Mouse (Mus musculus): ENCODE measurements around the gene Lyrm7. TPM values are rescaled to one million over a fixed set of nuclear protein-coding genes. Genes with fewer than 3 reads are reported as not detected.
"Not testable (repeated sequence)": the region's sequence is repeated elsewhere in the genome, so short reads cannot be mapped to it uniquely, and the experiment has no call there.

Lyrm7 gene
- polyA plus RNA-seq, 1 experiment from 2014 or later: 9.7 TPM

DNA sequence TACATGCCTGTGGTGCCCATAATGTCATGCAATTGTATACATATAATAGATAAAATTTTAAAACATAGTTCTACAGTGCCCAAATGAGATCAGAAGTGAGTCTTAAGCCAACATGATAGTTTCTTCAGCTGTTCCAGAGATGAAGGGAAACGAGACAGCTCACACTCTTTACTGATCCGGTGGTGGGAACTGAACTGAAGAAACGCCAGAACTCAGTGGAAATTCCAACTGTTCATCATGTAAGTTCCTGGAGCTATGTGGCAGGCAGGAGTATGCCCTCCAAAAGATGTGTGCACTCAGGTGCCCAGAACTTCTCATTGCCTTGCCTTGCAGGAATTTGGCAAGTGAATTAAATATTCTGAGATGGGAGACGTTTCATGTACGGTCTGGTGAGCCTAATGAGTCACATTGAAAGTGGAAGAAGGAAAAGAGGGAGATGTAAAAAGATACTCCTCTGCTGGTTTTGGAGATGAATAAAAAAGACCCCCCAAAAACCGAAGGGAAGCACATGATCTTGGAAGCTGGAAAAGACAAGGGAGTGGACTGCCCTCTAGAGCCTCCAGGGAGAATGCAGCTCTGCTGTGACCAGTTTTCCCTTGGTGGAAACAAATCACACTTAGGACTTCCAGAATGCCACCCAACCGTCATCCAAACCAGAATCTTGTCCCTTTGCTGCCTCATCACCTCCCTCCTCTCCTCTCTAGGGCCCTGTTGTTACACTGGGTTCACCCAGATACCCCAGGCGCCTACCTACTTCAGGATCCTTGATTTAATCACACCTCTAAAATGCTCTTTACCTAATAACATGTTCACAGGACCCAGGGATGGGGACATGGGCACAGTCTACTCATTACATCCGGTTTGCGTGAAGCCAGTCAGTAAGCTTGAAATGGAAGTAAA lies 2.2 kb upstream of the Lyrm7 start:
- H3K4me2 ChIP-seq (replicated peaks; ENCODE audit: low read depth, low read length): no peak overlapping the region
- 47% methylated on average over 10 of the region's 10 CpGs for WGBS
- 0 out of 2 replicates have a peak, but pooled peaks cover 2% of the 10 kb centered on the region for H3K4me1 ChIP-seq (replicated peaks; ENCODE audit: control insufficient read depth, insufficient read depth, low read length)

DNA sequence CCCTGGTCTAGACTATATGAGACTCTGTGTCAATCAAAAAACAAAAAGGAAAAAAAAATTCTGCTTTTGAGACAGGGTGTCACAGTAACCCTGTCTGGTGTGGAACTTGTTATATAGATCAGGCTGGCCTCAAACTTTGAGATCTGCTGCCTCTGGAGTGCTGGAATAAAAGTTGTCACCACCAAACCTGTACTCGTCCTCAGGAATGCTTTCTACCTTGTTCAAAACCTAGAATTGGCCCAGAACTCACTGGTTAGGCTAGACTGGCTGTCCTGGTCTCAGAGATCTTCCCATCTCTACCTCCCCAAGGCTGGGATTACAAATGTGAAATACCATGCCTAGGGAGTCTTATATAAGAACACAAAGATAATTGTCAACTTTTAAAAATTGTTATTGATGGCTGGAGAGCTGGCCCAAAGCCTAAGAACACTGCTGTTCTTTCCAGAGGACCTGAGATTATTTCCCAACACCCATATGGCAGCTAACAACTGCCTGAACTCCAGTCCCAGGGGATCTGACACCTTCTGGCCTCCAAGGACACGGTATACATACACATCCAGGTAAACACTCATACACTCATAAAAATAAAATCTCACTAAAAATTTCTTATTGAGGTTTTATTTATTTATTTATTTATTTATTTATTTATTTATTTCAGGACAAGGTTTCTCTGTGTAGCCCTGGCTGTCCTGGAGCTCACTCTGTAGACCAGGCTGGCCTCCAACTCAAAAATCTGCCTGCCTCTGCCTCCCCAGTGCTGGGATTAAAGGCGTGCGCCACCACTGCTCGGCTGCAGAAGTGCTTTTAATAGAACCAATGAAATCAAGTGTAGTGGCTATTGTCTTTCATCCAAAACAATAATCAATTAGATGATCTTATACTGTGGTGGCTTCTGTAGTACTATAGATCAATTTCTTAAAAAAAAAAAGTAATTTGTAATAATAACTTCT lies 1.0 kb upstream of the Lyrm7 start:
- Histone ChIP-seq H3K36me3 (ENCODE audit: control insufficient read depth, insufficient read depth, low read length) (no peaks in the 10 kb centered on the region), H3K4me1 (replicated peaks; ENCODE audit: control insufficient read depth, insufficient read depth, low read length) (no peaks in the 10 kb centered on the region), H3K9me3 (ENCODE audit: control insufficient read depth, low read length) (no peaks in the 10 kb centered on the region), H3K4me3 (ENCODE audit: low read depth, low read length) (peak overlapping the region; percentile 53; the same call in 1 of the 2 replicates), H3K27ac (ENCODE audit: low read depth, low read length) (no peak overlapping the region), H3K27me3 (ENCODE audit: control insufficient read depth, insufficient read depth, low read length) (no peaks in the 10 kb centered on the region), H3K9ac (ENCODE audit: low read depth, low read length) (no peak overlapping the region), H3K4me2 (replicated peaks; ENCODE audit: low read depth, low read length) (0 out of 2 replicates have a peak overlapping the region, but pooled peaks have one; percentile 50)
- DNase-seq (ENCODE audit: low spot score) (no peak), ATAC-seq (ENCODE audit: low FRiP score) (no peak)
- WGBS: 89% methylated on average over 5 of the region's 5 CpGs

More for the DNA sequence above, 2.2 kb upstream of the Lyrm7 start:
- DNase-seq (ENCODE audit: low spot score): peak; percentile 68
- Histone ChIP-seq H3K27ac (ENCODE audit: low read depth, low read length) (no peak overlapping the region), H3K4me3 (ENCODE audit: low read depth, low read length) (no peak overlapping the region), H3K9ac (ENCODE audit: low read depth, low read length) (no peak overlapping the region), H3K27me3 (ENCODE audit: control insufficient read depth, insufficient read depth, low read length) (no peaks in the 10 kb centered on the region), H3K9me3 (ENCODE audit: control insufficient read depth, low read length) (no peaks in the 10 kb centered on the region), H3K36me3 (ENCODE audit: control insufficient read depth, insufficient read depth, low read length) (no peaks in the 10 kb centered on the region)
- ATAC-seq (ENCODE audit: low FRiP score): no peak

- H3K4me2 ChIP-seq (replicated peaks; ENCODE audit: low read depth, low read length): peak overlapping the region; percentile 72
- H3K27ac ChIP-seq (ENCODE audit: low read depth, low read length): no peak overlapping the region
- no peaks in the 10 kb centered on the region for H3K36me3 ChIP-seq (ENCODE audit: control insufficient read depth, insufficient read depth, low read length)
- H3K4me1 ChIP-seq (replicated peaks; ENCODE audit: control insufficient read depth, insufficient read depth, low read length): no peaks in the 10 kb centered on the region
- 29% methylated on average over 11 of the region's 11 CpGs for WGBS
- no peak for ATAC-seq (ENCODE audit: low FRiP score)
- peak overlapping the region; percentile 53 for H3K4me3 ChIP-seq (ENCODE audit: low read depth, low read length)
- no peaks in the 10 kb centered on the region for H3K9me3 ChIP-seq (ENCODE audit: control insufficient read depth, low read length)
- DNase-seq (ENCODE audit: low spot score): peak; percentile 42
- H3K9ac ChIP-seq (ENCODE audit: low read depth, low read length): peak overlapping the region; percentile 61; the same call in 1 of the 2 replicates
- H3K27me3 ChIP-seq (ENCODE audit: control insufficient read depth, insufficient read depth, low read length): no peaks in the 10 kb centered on the region
Measured at GRCm38 (mm10) chr11:54859322-54860165, 1.2 kb downstream of the Lyrm7 start.

- not testable (repeated sequence) for H3K4me1 ChIP-seq (replicated peaks; ENCODE audit: control insufficient read depth, insufficient read depth, low read length); ATAC-seq (ENCODE audit: low FRiP score); H3K27me3 ChIP-seq (ENCODE audit: control insufficient read depth, insufficient read depth, low read length); H3K9ac ChIP-seq (ENCODE audit: low read depth, low read length); H3K27ac ChIP-seq (ENCODE audit: low read depth, low read length); H3K9me3 ChIP-seq (ENCODE audit: control insufficient read depth, low read length); H3K36me3 ChIP-seq (ENCODE audit: control insufficient read depth, insufficient read depth, low read length); H3K4me3 ChIP-seq (ENCODE audit: low read depth, low read length); H3K4me2 ChIP-seq (replicated peaks; ENCODE audit: low read depth, low read length); DNase-seq (ENCODE audit: low spot score)
- 92% methylated on average over 11 of the region's 12 CpGs for WGBS
Measured at GRCm38 (mm10) chr11:54858880-54859279, 1.8 kb downstream of the Lyrm7 start.

DNA sequence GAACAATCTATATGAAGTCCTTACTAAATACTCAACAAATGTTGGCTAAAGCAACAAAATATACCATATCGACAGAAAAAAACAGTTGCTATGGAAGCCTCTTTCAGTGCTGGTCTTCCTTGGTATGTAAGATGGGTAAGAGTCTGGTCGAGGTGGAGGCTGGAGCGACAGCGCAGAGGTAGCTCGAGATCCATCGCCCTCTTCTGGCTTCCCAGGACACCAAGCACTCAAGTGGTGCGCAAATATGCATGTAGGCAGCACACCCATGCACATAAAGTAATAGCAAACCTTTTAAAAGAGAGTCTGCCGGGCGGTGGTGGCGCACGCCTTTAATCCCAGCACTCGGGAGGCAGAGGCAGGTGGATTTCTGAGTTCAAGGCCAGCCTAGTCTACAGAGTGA lies 9.1 kb downstream of the Lyrm7 start:
- H3K4me1 ChIP-seq (replicated peaks; ENCODE audit: control insufficient read depth, insufficient read depth, low read length): no peaks in the 10 kb centered on the region
- 91% methylated on average over 12 of the region's 12 CpGs for WGBS
- no peak overlapping the region for H3K27ac ChIP-seq (ENCODE audit: low read depth, low read length)
- DNase-seq (ENCODE audit: low spot score): no peak
- no peaks in the 10 kb centered on the region for H3K27me3 ChIP-seq (ENCODE audit: control insufficient read depth, insufficient read depth, low read length)
- no peak overlapping the region for H3K9ac ChIP-seq (ENCODE audit: low read depth, low read length)
- no peak overlapping the region for H3K4me3 ChIP-seq (ENCODE audit: low read depth, low read length)
- no peaks in the 10 kb centered on the region for H3K36me3 ChIP-seq (ENCODE audit: control insufficient read depth, insufficient read depth, low read length)
- no peaks in the 10 kb centered on the region for H3K9me3 ChIP-seq (ENCODE audit: control insufficient read depth, low read length)
- H3K4me2 ChIP-seq (replicated peaks; ENCODE audit: low read depth, low read length): no peak overlapping the region
- no peak for ATAC-seq (ENCODE audit: low FRiP score)

DNA sequence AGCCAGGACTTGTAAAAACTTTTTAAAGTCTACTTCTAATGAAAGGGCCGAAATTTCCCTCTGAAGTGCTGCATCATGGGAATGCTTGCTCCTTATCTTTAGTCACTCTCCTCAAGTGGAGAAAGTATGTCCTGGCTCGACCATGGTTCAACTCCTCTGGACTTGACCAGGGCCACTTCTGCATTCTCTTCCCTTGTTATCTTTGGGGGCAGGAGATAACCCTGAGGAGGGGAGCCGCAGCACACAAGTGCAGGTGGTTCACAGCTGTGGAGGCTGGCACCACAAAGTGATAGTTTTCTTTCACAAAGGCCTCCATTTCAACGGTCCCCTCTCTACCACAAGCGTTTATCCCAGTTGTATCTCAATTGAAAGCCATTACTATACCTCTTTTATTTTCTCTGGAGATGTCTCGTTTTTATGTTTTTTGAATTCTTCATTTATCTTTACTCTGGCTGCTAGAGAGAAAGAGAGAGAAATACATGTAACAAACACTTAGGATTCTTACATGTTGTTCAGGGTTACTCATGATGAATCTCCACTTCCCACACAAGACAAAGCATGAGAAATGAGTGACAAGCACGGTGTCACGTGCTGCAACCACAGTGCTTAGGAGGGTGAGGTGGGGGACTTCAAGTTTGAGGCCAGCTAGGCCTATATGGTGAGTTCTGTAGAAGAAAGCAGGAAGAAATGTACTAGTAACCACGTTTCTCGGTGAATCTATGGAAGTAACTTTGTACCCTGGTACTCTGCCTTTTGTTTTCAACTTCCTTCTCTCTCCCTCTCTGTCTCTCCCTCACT lies 10.6 kb downstream of the Lyrm7 start:
- Histone ChIP-seq H3K27ac (ENCODE audit: low read depth, low read length) (no peak overlapping the region), H3K27me3 (ENCODE audit: control insufficient read depth, insufficient read depth, low read length) (no peaks in the 10 kb centered on the region), H3K4me2 (replicated peaks; ENCODE audit: low read depth, low read length) (no peak overlapping the region), H3K9me3 (ENCODE audit: control insufficient read depth, low read length) (no peaks in the 10 kb centered on the region), H3K4me1 (replicated peaks; ENCODE audit: control insufficient read depth, insufficient read depth, low read length) (no peaks in the 10 kb centered on the region), H3K4me3 (ENCODE audit: low read depth, low read length) (no peak overlapping the region), H3K36me3 (ENCODE audit: control insufficient read depth, insufficient read depth, low read length) (no peaks in the 10 kb centered on the region), H3K9ac (ENCODE audit: low read depth, low read length) (no peak overlapping the region)
- DNase-seq (ENCODE audit: low spot score) (no peak), ATAC-seq (ENCODE audit: low FRiP score) (no peak)
- 89% methylated on average over 10 of the region's 10 CpGs for WGBS

DNA sequence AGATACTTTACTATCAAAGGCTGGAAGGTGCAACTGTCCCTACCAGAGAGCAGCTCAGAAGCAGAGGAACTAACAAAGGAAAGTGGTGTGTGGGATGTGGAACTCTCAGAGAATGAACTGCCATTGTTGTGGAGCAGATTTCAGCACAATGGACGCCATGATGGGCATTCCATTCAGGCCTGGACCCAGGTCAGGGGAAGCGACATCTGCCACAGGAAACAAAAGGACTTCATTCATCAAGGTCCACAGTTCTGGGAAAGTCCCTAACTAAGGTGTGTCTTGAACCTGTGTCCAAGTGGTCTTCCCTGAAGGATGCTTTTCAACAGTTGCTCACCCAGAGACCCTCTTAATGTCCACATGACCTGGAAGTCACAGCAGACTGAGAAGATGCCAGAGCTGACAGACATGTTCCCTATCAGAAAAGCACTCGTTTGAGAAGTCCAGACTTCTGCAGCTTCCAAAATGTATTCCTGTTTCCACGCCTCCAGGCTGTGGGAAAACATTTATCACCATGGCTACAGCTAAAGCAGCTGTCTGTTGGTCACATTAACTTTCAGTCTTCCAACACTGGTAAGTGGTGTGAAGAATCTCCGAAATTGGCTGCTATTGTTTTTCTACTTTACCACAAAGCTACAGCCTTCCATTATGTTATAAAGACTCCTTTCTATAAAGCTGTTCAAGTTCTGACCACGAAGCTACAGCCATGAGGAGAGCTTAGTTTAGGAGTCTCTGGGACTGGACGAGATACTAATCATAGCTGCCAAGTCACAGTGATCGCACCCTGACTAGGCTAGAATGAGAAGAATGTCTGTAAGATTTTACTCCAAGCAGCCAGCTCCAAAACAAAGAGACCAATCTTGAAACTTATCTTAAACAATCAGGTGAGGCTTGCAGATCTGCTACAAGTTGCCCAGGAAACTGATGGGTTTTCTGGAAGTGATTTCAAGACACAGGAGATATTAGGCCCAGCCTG lies 15.0 kb downstream of the Lyrm7 start:
- no peak overlapping the region for H3K4me3 ChIP-seq (ENCODE audit: low read depth, low read length)
- no peaks in the 10 kb centered on the region for H3K36me3 ChIP-seq (ENCODE audit: control insufficient read depth, insufficient read depth, low read length)
- WGBS: 22% methylated on average over 8 of the region's 8 CpGs
- no peak overlapping the region for H3K4me2 ChIP-seq (replicated peaks; ENCODE audit: low read depth, low read length)
- ATAC-seq (ENCODE audit: low FRiP score) (peak; percentile 75), DNase-seq (ENCODE audit: low spot score) (peak; percentile 60)
- H3K27me3 ChIP-seq (ENCODE audit: control insufficient read depth, insufficient read depth, low read length): no peaks in the 10 kb centered on the region
- no peaks in the 10 kb centered on the region for H3K4me1 ChIP-seq (replicated peaks; ENCODE audit: control insufficient read depth, insufficient read depth, low read length)
- no peaks in the 10 kb centered on the region for H3K9me3 ChIP-seq (ENCODE audit: control insufficient read depth, low read length)
- H3K27ac ChIP-seq (ENCODE audit: low read depth, low read length): peak overlapping the region; percentile 77
- no peak overlapping the region for H3K9ac ChIP-seq (ENCODE audit: low read depth, low read length)

Data from hindbrain, embryonic 11.5 days (tissue).